Mouse (Mus musculus): ENCODE data around the gene Emc3. TPM values are rescaled to one million over a fixed set of nuclear protein-coding genes. Genes with fewer than 3 reads are reported as not detected.

The Emc3 gene
- total RNA-seq (2021): 10 to 100 TPM; 57.9 to 61.8 TPM

DNA sequence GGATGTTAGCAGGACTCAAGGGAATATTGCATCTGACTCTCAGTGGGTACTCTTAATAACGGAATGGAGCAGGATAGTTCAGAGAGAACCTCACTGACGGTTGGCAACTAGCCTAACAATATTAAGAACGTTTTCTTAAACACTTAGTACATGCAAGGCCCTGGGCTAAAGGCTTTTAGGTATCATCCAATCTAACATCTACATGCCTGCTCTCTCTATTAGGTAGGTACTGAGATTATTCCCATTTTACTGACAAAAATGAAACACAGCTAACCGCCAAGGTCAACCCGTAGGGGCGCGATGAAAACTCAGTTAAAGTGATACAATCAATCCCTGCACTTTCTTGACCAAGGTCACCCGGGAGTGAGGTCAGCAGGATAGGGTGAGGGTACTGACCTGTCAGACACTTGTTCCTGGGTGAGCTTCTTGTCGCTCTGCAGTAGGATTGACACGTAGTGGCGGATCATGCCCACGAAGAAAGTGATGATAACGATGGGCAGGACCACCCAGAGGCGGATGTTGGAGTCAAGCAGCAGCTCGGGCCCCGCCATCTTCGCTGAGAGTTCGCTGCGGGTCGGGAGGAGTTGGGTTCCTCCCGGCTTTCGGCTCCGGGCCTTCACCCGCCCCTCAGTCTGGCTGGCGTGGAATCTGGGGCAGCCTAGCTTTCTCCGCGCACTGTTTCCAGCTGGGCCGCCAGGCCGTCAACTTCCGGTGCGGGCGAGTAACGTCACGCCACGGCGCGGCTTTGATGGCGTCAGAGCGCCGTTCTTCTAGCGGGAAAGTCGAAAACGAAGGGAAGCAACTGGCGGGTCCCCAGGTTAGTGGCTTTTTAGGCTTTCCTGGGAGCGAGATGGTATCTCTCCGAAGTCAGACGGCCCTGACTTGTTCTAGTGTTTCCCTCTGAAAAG, at the start of gene Emc3, which contains the start of gene Fancd2:
Emc3 (minus strand) TSS at position 721 of the 908 bp plus-strand sequence.
Fancd2 (plus strand) TSS at position 751 of the 908 bp plus-strand sequence.
- DNase-seq: peak; percentile 96 to 98
- intact Hi-C loops (cut with DNase I): loop anchor here (5.0 kb wide), 2 partner anchors 71 to 166 kb away; partner anchors contain the start of genes Brk1, Fancd2os and Tatdn2

DNA sequence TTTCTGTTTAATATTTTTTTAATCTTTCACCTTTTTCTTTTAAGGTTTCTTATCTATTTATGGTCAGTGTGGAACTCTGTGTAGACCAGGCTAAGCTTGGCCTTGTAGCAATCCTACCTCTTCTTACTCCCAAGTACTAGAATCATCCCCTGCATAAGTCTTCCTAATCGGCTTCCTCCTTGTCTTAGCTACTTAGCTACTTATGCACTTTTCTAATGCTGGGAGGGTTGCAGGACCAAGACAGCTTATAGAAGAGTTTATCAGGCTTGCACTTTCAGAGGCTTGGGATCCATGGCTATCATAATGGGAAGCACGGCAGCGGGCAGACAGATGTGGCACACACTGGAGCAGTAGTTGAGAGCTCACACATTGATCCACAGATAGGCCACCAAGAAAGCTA, 47.9 kb upstream of the Emc3 start:
- intact Hi-C loops (cut with DNase I): no loop called here
- DNase-seq: no peak

DNA sequence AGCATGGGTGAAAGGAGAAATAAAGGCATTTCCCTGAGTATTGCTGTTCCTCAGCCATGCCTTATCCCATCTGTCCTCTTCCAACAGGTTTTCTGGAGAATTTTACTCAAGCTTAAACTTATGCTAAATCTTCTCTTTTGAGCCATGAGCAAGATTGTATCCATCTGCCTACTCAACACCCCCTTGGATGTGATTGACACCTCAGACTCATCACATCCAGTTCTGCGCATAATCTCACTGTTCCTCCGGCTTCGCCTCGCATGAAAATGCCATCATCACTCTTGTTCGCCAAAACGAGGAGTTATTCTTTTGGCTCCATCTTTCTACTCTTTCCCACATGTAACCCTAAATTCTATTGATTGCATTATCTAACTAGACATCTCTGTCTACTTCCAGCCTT, 44.6 kb upstream of the Emc3 start:
- no peak for DNase-seq
- intact Hi-C loops (cut with DNase I): no loop called here

DNA sequence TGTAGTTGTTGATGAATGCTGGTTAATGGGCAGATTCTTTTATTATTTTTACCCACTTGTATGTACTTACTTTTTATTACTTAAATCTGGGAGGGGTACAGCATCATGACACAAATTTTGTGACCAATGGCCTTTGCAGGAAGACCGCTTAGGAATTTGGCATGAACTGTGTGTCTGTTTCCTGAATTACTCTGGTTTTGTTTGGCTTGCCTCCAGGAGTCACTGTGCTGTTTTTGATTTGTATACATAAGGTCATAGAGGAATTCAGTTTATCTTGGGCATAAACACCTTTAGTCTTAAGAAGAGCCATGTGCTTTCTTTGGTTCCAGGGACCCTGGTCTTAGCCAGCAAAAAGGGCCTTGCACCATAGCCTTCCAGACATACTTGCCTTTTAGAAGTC, 33.1 kb upstream of the Emc3 start:
- DNase-seq: no peak
- intact Hi-C loops (cut with DNase I): no loop called here

DNA sequence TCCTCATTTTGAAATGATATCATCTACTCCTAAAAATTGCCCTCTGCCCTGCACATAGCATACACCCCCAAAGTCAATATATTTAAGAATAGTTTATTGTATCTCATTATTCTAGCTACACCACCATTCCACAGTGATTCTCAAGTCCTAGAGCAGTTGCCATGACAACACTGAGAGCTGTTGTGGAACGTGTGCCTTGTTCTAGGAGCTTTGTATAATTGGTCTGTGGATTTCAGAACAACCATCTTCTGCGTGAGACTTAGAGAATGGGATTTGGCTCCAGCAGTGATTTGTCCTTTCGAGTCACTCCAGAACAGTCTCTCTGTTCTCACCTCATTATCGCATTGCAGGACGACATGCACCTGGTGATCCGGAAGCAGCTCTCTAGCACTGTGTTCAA, 28.3 kb upstream of the Emc3 start:
- intact Hi-C loops (cut with DNase I): no loop called here
- no peak for DNase-seq

DNA sequence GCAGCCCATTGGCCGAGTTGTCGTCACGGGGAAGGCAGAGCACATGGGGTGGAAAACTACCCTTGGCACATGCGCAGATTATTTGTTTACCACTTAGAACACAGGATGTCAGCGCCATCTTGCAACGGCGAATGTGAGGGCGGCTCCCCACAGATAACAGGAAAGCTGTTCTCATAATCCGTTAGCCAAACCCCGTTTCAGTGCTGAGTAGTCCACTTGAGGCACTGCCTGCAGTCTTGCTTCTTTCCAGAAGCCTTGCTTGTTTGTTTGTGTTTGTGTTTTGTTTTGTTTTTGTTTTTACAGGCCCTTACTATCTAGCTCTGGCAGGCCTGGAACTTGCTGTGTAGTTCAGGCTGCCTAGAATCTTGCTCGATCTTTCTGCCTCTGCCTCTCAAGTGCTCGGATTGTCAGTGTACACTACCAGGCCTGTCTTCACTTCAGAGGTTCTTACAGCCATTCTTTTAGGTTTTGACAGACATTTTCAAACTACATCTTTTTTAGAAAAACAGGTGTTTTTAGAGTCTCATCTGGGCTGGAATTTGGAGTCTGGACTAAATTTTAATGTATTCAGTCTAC, 12.5 kb upstream of the Emc3 start:
- intact Hi-C loops (cut with DNase I): no loop called here
- DNase-seq: no peak

DNA sequence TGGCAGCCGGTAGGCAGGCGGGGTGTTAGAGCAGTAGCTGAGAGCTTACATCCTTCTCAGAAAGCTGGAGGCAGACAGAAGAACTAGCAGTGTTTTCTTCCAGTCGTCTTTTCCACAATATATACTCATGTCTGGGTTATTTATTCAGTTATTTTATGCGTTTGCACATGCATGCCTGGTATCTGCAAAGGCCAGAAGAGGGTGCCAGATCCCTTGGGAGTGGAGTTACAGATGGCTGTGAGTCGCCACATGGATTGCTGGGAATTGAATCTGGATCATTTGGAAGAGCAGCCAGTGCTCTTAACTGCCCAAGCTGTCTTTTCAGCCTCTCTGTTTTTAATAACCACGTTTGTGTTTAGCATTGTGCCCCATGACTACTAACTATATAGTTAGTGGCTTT, 10.2 kb upstream of the Emc3 start:
- no peak for DNase-seq
- intact Hi-C loops (cut with DNase I): no loop called here

DNA sequence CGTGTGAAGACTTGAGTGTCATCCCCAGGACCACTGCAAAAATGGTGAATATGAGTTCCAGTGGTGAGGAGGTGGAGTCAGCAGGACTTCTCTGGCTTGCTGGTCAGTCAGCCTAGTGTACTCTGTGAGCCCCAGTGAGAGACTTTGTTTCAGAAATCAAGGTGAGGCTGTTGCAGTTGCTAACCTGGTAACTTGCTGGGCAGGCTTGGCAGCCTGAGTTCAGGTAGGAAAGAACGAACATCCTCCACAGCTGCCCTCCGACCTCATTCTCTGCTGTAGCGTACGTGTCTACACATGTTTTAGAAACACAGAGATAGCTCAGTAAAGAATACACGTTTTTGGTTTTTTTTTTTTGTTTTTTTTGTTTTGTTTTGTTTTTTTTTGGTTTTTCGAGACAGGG, 3.4 kb upstream of the Emc3 start:
- intact Hi-C loops (cut with DNase I): loop anchor here (5.0 kb wide), 2 partner anchors 67 to 162 kb away; partner anchors contain the start of genes Brk1, Fancd2os and Tatdn2
- no peak for DNase-seq

DNA sequence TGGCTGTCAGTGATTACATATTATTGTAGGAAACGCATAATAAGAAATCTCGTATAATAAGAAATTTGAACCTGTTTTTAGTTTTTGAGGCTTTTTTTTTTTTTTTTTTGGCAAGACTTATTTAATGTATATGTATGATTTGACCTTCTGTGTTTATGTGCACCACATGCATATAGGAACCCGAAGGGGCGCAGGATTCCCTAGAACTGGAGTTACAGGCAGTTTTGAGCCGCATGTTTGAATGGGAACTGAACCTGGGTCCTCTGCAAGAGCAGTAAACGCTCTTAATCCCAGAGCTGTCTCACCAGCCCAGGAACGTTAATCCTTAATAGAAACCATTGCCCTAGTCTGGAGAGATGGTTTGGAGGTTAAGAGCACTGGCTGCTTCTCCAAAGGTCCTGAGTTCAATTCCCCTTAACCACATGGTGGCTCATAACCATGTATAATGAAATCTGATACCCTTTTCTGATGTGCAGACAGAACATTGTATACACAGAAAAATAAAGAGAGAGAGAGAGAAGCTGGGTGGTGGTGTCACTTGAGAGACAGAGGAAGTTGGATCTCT, 470 bp upstream of the Emc3 start:
- intact Hi-C loops (cut with DNase I): loop anchor here (5.0 kb wide), 2 partner anchors 70 to 165 kb away; partner anchors contain the start of genes Brk1, Fancd2os and Tatdn2
- no peak for DNase-seq

DNA sequence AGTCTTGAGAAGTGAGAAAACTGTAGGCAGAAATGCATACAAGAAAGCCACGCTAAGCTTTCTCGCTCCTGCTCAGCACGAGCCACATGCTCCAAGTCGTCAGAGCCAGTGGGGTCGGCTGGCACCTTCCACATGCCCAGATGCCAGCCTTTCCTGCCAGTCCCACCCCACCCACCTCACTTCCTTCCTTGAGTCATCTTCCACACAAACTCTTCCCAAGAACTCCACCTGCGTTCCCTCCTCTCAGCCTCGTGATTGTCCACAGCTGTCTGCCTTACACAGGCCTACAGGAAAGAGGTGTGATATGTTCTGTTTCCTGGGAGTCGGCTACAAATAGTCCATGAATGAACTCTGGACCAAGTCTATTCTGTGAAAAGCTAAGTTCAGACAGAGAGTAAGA, 8.0 kb downstream of the Emc3 start:
- intact Hi-C loops (cut with DNase I): no loop called here
- DNase-seq: no peak

DNA sequence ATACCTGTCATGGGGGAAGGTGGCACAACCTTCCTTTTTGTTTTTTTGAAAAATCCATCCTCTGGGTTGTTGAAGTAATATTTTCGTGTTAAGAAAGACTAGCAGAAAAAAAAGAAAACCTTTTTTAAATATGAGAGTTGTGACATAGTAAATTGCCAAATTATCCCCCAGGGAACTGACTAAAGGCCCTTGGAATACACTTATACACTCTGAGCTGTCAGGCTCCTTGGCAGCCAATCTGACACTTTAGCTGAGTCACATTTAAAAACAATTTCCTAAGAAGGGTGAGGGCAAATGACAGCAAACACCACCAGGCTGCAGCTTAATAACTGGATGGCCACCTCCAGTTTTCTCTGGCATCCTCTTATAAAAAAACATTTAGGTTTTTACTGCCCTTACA, 9.1 kb downstream of the Emc3 start:
- no peak for DNase-seq
- intact Hi-C loops (cut with DNase I): no loop called here

DNA sequence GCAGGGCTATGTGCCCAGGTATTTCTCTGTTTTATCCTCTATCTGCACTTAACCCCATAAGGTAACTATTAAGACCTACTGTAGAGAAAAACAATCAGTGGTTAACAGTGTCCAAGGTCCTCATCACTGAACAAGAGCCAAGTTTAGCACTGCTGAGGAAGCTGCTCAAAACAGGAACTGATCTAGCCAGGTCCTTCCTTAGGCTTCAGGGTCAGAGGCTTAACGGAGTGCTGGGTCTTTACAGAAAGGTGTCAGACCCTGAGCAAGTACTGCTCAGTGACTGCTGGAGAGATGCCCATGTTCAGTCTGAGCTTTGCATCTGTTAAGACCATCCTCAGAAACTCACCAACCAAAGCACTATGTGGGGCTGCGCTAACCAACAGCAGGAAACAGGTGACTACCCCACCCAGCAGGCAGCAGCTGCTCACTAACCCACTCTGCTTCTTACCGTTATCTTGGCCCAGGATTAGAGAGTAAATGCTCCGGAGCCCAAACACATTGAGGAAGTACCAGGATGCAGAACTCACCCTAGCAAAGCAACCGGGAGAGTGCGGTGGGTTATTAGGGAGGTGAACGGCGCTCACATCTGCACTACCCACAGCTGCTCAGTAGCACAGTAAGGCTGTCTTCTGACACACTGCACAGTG, 13.9 kb downstream of the Emc3 start:
- DNase-seq: no peak
- intact Hi-C loops (cut with DNase I): no loop called here

DNA sequence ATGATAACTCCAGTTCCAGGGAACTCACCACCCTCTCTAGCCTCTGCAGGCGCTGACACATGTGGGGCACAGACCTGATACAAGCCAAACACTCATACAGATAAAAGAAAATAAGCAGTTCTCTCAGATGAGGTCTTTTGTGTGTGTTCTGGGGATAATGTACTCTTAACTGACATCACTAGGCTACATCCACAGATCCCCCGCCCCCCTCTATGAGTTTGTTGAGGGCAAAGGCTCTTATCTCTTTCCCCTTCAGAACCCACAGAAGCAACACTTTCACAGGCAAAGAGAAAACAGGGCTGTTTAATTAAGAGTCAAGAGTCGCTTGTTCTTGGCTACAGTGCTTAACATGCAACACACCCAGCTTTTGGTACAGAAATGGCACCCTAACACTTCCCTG, 16.9 kb downstream of the Emc3 start:
- no peak for DNase-seq
- intact Hi-C loops (cut with DNase I): no loop called here

DNA sequence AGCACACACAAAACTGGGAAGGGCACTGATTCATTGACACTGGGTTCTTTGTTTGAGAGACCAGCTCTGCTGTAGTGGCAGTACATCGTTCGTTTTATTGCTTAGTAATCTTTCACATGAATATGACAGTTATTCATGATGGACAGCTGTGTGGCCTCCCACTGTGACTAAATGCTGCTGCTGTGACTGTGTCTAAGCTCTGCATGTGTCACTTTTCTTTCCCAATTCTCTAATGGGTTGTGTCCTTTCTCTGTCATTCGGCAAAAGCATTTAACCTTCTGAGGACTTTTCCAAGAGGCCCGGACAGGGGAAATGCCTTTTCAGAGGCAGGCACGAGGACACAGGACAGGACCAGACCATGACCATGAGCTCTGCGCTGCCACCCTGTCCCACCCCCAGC, 17.5 kb downstream of the Emc3 start:
- intact Hi-C loops (cut with DNase I): no loop called here

DNA sequence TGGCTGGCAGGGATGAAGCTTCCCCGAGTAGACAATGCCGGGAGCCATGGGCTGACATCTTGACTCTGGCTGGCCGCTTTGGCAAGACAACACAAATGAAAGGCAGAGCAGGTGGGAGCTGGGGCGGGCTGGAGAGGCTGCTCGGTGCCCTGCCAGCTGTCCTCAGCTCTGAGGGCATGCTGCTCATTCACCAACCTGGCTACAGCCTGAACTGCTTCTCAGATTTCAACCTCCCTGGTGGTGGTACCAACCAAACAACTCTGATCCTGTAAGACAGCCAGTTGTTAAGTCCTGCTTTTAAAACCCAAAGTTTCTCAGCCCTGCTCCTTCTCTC, 22.5 kb downstream of the Emc3 start:
- intact Hi-C loops (cut with DNase I): no loop called here
- DNase-seq: no peak

More for the DNA sequence above, 17.5 kb downstream of the Emc3 start:
- DNase-seq: no peak

DNA sequence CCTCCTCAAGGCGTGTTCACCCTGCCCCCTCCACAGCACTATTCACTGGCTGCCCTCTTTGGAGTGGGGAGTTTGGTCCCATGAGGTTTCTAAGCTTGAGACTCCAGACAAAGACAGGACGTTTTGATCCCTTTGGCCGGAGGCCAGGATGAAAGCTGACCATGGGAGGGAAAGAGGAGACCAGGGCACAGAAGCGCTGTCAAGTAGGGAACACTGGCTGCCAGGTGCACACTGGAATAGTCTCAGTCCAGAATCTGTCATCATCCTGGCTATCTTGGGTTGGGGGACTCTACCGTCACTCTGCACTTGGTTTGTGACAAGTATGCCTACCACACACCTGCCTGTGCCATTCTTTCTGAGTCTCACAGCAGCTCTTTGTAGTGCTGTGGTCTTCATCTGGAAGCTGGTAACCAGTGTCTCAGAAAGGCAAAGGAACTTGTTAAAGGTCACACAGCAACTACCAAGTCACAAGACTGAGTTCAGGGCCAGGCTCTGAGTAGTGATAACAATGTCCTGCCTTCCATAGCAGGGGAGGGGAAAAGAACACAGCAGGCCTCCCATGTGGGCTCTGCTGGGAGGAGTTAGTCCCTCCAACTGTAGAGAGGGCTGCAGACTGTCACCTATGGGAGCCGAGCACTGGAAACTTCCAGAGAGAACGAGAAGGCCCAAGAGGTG, 23.0 kb downstream of the Emc3 start:
- DNase-seq: peak in 1 of 2 experiments; percentile 13
- intact Hi-C loops (cut with DNase I): no loop called here

DNA sequence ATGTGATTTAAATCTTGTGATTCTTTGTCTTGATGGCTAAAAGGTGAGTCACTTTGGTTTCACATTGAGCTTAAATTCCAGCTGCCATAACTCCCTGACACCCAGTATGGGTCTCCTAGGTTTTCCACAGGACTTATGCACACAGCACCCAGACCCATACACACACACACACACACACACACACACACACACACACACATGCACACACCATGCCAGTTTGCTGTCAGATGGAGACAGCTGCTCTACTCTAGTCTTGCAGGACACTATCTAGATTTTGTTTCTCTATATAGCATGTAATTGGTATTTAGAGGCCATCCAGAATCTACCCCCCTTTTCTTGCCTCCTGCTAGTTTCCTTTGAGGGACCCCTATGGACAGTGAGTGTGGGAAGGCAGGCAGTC, 24.3 kb downstream of the Emc3 start:
- no peak for DNase-seq
- intact Hi-C loops (cut with DNase I): no loop called here

DNA sequence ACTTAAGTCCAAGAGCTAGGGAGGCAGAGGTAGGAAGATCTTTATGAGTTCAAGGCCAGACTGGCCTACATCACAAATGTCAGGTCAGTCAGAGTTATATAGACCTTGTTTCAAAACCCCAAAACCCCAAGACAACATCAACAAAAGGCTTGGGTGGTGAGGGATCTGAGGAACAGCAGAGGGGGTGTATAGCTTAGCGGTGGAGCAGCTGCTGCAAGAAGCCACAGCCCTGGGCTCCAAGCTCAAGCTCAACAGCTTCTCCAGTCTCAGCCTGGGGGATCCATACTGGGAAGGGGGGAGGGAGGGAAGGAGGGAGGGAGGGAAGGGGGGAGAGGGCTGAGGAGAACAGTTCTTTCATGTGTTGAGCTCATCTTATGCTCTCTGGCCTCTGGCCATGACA, 25.8 kb downstream of the Emc3 start:
- no peak for DNase-seq
- intact Hi-C loops (cut with DNase I): no loop called here

DNA sequence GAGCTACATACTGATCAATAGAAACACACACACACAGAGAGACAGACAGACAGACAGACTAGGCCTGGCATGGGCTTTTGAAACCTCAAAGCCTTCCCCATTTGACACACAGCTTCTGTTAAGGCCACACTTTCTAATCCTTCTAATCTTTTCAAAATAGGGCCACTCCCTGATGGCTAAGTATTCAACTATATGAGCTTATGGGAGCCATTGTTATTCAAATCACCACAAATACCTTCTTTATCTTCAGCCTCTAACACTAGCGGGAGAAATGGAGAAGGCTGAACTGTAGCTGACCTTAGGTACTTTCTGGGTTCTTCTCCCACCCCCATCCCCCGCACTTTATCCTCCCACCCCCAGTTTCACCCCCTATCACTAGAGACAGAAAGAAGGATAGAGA, 28.7 kb downstream of the Emc3 start:
- no peak for DNase-seq
- intact Hi-C loops (cut with DNase I): no loop called here

DNA sequence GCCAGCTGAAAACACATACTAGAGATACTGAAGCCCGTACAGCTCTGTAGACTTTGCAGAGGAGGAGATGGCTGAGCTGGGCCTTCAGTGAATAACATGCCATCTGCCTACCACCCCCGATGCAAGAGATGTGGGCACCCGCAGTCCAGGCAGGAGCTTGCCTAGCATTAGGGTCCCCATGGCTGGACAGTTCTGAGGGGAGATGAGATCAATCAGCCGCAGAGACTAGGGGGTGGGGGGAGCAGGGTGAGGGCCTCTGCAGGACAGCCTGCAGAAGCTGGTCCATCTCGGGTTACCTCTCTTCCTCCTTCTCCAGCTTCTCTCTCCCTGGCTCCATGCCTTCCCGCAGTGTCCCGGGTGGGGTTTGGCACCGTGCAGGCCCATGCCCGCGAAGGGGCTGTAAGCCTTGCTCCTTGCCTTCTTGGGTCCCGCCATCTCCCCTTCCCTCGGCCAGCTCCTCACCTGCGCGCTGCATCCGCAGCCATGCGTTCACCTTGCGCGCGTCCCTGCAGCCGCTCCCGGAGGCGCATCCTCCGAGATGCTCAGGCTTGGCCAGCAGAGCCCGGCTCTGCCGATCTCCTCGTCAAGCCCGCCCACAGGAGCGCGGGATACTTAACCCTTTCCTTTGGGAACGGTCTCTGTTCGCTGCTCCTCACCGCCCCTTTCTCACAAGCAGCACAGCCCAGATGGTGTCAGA, 29.9 kb downstream of the Emc3 start, which contains the start of gene Prrt3:
Prrt3 (minus strand) TSS at position 544 of the 697 bp plus-strand sequence.
- intact Hi-C loops (cut with DNase I): no loop called here
- no peak for DNase-seq

Measured in heart, postnatal 36 days (tissue).